Mouse (Mus musculus) midbrain, embryonic 11.5 days (tissue): Measurements from ENCODE around the gene 2010003K11Rik. TPM values are rescaled to one million over a fixed set of nuclear protein-coding genes. Genes with fewer than 3 reads are reported as not detected.
A peak's percentile ranks its signal among the peaks of the same experiment; 100 is the strongest.

Experiments used
- ATAC-seq: fragments of 200-750 bp; cut with Nextera tagmentation; 2 replicates; pipeline ENCODE4 v1.8.0; 2017; ENCODE audit warnings: moderate TSS enrichment, moderate library complexity; ENCODE audit not compliant: low FRiP score
- DNase-seq: peaks from one replicate; pipeline ENCODE4 v3.0.0; 2015; ENCODE audit warnings: low spot score; ENCODE audit errors: missing footprints
- H3K27ac ChIP-seq: fragments of 300-500 bp; sonication (generic); 2 replicates; pipeline ENCODE4 v1.5.1; 2014; ENCODE audit warnings: low read depth, low read length
- H3K27me3 ChIP-seq: fragments of 300-500 bp; sonication (generic); 2 replicates; pipeline ENCODE4 v1.6.1; 2014; ENCODE audit warnings: mild to moderate bottlenecking, low read length, moderate library complexity, mixed read lengths; ENCODE audit not compliant: control insufficient read depth, insufficient read depth
- H3K36me3 ChIP-seq: fragments of 300-500 bp; sonication (generic); 2 replicates; pipeline ENCODE4 v1.6.1; 2014; ENCODE audit warnings: mild to moderate bottlenecking, low read length, moderate library complexity, mixed read lengths; ENCODE audit not compliant: control insufficient read depth, insufficient read depth
- H3K4me1 ChIP-seq: fragments of 300-500 bp; sonication (generic); 2 replicates; pipeline ENCODE4 v1.6.1; 2014; ENCODE audit warnings: low read length; ENCODE audit not compliant: control insufficient read depth, insufficient read depth
- H3K4me2 ChIP-seq: fragments of 300-500 bp; sonication (generic); 2 replicates; pipeline ENCODE4 v1.6.1; 2014; ENCODE audit warnings: mild to moderate bottlenecking, moderate library complexity
- H3K4me3 ChIP-seq: fragments of 300-500 bp; sonication (generic); 2 replicates; pipeline ENCODE4 v1.5.1; 2014; ENCODE audit warnings: low read depth, low read length
- H3K9ac ChIP-seq: fragments of 300-500 bp; sonication (generic); 2 replicates; pipeline ENCODE4 v1.6.1; 2014; ENCODE audit warnings: low read length
- H3K9me3 ChIP-seq: fragments of 300-500 bp; sonication (generic); 2 replicates; pipeline ENCODE4 v1.6.1; 2016; ENCODE audit warnings: low read length; ENCODE audit not compliant: control insufficient read depth
- WGBS: fragments of 180-500 bp; shearing (Covaris S2); extraction: QIAGEN DNeasy Blood & Tissue Kit; methylation state at CpG from one replicate; pipeline ENCODE4 v1.1.7; 2014; 5-methylcytosine and 5-hydroxymethylcytosine counted together
- polyA plus RNA-seq: library from polyadenylated mRNA; unstranded; fragments of >200 nt; fragmentation: Nextera tagmentation; extraction: Ambion mirVana; gene quantifications from 2 replicates; pipeline ENCODE4 v1.2.1, GENCODE M21; 2014

Gene 2010003K11Rik
- polyA plus RNA-seq, 1 experiment from 2014 or later: not detected

DNA sequence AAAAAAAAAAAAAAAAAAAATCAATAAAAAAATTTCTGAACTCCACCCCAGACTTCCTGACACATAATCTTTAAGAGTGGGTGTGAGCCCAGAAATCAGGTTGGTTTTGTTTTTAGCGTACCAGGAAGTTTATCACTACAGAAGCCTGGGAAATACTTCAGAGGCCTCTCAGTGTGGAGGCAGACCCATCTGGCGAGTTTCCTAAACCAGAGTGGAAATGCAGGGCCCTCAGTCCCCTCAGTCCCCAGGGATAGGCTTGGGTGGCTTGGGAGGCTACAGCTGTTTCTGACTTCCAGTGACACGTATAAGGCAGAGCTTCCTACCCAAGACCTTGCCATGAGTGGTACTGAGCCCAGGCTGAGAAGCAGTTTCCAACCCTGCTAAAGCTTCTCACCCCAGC is 9.4 kb upstream of the 2010003K11Rik start:
- ATAC-seq (no peak), DNase-seq (no peak)
- Histone ChIP-seq H3K9ac (no peak overlapping the region), H3K4me2 (no peak overlapping the region), H3K4me1 (peaks cover 4% of the 10 kb centered on the region; the same call in 1 of the 2 replicates), H3K9me3 (no peaks in the 10 kb centered on the region), H3K27ac (no peak overlapping the region), H3K36me3 (no peaks in the 10 kb centered on the region), H3K27me3 (no peaks in the 10 kb centered on the region), H3K4me3 (no peak overlapping the region)
- 82% methylated on average over 3 of the region's 3 CpGs for WGBS

DNA sequence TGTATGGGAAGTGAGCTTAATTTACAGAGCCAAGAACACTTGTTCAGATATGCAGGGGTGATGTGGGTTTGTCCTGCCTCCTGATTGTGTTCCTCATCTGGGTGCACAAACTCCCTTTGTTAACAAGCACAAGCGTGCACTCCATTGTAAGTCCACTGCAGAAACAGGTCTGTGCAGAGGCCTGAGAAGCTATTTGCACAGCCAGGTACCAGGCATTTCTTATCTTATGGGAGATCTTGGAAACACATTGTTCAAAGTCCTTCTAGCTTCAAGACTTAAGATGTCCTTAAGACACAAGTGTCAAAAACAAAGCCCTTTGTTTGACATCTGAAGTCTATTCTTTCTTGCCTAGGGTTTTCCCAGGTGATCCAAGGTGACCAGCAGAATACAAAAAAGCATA is 6.4 kb upstream of the 2010003K11Rik start:
- no peak for DNase-seq
- WGBS: 100% methylated on average over 1 of the region's 1 CpGs
- Histone ChIP-seq H3K36me3 (no peaks in the 10 kb centered on the region), H3K9ac (no peak overlapping the region), H3K9me3 (no peaks in the 10 kb centered on the region), H3K27ac (no peak overlapping the region), H3K4me3 (no peak overlapping the region), H3K4me2 (no peak overlapping the region), H3K27me3 (no peaks in the 10 kb centered on the region), H3K4me1 (no peaks in the 10 kb centered on the region)
- ATAC-seq: no peak

DNA sequence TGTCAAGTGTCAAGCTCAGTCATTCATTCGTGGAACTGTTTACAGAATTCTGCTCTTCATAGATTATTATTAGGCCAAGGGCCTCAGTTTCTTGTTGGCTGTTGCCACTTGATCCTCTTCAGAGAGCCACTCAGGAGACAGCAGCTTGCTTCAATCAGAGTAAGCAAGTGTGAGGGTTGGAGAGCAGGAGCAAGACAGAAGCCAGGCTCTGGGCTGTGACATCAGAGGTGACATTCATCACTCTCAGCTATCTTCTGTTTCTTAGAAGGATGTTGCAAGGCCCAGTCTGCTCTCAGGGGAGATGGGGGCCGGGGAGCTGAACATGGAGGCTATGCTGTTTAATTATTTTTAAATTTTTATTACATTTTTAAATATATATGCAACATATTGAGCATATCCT is 4.3 kb upstream of the 2010003K11Rik start:
- no peaks in the 10 kb centered on the region for H3K27me3 ChIP-seq
- H3K4me1 ChIP-seq: no peaks in the 10 kb centered on the region
- no peak overlapping the region for H3K4me2 ChIP-seq
- DNase-seq (no peak), ATAC-seq (no peak)
- WGBS: 64% methylated on average over 2 of the region's 2 CpGs
- no peak overlapping the region for H3K27ac ChIP-seq
- no peaks in the 10 kb centered on the region for H3K9me3 ChIP-seq
- H3K9ac ChIP-seq: no peak overlapping the region
- H3K4me3 ChIP-seq: no peak overlapping the region
- no peaks in the 10 kb centered on the region for H3K36me3 ChIP-seq

DNA sequence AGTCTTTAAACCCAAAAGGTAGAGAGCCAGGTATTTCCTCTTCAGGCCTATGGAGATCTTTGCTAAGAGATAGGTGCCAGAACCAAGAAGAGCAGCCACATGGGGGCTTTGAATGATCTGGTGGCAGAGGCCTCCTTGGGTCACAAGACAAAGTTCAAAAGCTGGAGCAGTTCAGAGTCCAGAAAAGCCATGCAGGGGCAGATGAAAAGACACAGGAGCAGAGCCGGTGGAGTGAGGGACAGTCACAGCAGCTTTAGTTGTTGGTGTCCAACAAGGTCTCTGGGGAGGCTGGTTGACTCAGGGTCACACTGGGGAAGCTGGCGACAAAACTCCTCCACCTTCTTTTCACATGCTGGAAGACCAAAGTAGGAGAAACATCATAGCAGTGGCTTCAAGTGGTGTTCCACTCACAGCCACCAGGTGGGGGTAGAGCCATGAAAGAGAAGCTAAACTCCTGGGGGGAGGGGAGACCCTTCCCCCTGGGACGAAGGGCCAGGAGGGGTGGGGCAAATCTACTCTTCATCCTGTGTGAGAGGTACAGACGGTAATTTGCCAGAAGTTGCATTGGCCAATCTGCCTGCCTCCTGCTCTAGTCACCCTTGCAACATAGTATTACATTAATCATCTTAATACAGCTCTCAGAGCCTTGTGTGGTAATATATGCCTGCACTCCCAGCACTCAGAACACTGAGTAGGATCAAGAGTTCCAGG is 965 bp downstream of the 2010003K11Rik start:
- Histone ChIP-seq H3K4me2 (peak overlapping the region; percentile 7; the same call in 1 of the 2 replicates), H3K9ac (no peak overlapping the region), H3K27me3 (no peaks in the 10 kb centered on the region), H3K4me1 (no peaks in the 10 kb centered on the region), H3K9me3 (no peaks in the 10 kb centered on the region), H3K27ac (no peak overlapping the region), H3K36me3 (no peaks in the 10 kb centered on the region), H3K4me3 (no peak overlapping the region)
- DNase-seq (peak; percentile 98), ATAC-seq (peak; percentile 57)
- WGBS: 0% methylated on average over 4 of the region's 4 CpGs

DNA sequence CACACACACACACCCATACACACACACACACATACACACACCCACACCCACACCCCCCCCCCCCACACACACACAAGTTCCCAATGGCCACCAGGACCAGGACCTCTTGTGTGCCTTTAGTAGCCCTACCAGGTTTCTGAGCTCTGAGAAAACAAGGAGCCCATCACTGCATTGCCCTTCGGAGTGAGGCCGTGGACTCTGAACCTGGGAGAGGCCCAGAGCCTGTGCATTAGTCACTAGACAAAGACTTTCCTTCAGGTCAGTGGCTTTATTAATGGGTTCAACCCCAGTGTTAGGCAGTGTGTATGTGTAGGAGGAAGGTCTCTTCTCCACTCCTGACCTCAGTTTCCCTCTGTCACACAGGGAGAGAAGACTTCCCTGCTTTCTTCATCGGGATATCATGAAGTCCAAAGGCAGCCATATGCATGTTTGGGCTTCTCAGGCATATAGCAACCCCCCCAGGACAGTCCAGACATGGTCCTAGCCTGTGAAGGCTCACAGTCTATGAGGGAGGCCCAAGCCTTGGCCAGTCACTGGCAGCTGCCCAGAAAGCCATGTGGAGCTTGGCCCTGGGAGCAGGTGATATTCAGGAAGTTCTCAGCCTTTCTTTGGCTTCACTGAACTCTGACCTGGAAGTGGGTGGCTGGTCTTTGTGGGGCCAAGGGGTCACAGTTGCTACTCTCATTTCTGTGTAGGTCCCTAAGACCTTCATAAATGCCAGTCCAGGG is 1.7 kb downstream of the 2010003K11Rik start:
- H3K9me3 ChIP-seq: no peaks in the 10 kb centered on the region
- H3K9ac ChIP-seq: no peak overlapping the region
- no peaks in the 10 kb centered on the region for H3K27me3 ChIP-seq
- DNase-seq (peak; percentile 80), ATAC-seq (no peak)
- H3K4me1 ChIP-seq: no peaks in the 10 kb centered on the region
- H3K36me3 ChIP-seq: no peaks in the 10 kb centered on the region
- no peak overlapping the region for H3K4me3 ChIP-seq
- no peak overlapping the region for H3K27ac ChIP-seq
- WGBS: 90% methylated on average over 3 of the region's 3 CpGs
- H3K4me2 ChIP-seq: no peak overlapping the region

DNA sequence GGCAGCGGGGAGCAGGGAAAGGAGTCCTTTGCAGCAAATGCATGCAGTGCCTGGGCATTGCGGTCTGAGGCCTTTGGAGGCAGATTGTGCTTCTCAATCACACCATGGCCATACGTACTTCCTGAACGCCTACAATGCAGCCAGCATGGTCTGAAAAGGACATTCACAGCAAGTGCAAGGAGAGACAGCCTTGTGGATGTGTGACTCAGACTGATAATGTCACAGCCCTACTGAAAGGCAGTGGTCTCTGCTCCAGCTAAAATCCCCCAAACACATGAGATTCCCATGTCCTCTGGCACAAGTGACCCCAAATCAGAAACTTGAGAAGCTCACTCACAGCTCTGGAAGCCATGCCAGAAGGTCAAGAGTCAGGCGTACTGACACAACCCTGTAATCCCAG is 2.6 kb downstream of the 2010003K11Rik start:
- Histone ChIP-seq H3K4me3 (no peak overlapping the region), H3K9ac (no peak overlapping the region), H3K27ac (no peak overlapping the region), H3K9me3 (no peaks in the 10 kb centered on the region), H3K4me1 (no peaks in the 10 kb centered on the region), H3K4me2 (no peak overlapping the region), H3K27me3 (no peaks in the 10 kb centered on the region), H3K36me3 (no peaks in the 10 kb centered on the region)
- WGBS: 86% methylated on average over 5 of the region's 5 CpGs
- no peak for ATAC-seq
- no peak for DNase-seq

DNA sequence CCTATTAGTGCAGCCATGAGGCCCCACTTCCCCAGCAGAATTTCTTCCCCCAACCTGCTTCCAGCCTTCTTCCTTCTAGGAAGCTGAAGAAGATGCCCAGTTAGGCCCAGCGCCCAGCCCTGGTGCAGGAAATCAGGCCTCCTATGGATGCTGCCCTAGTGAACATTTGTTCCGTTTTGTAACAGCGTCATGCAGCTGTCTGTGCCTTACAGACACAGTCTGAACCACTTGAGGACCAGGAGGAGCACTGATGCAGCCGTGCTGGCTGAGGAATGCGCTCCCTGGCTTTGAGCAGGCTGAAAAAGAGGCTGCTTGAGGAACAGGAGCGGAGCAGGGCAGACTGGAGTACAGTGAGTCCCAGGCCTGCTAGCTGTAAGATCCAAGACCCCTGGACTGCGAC is 3.7 kb downstream of the 2010003K11Rik start:
- Histone ChIP-seq H3K27ac (no peak overlapping the region), H3K9me3 (no peaks in the 10 kb centered on the region), H3K4me3 (no peak overlapping the region), H3K36me3 (no peaks in the 10 kb centered on the region), H3K4me2 (no peak overlapping the region), H3K9ac (no peak overlapping the region), H3K27me3 (no peaks in the 10 kb centered on the region), H3K4me1 (no peaks in the 10 kb centered on the region)
- 77% methylated on average over 7 of the region's 7 CpGs for WGBS
- ATAC-seq (no peak), DNase-seq (no peak)

DNA sequence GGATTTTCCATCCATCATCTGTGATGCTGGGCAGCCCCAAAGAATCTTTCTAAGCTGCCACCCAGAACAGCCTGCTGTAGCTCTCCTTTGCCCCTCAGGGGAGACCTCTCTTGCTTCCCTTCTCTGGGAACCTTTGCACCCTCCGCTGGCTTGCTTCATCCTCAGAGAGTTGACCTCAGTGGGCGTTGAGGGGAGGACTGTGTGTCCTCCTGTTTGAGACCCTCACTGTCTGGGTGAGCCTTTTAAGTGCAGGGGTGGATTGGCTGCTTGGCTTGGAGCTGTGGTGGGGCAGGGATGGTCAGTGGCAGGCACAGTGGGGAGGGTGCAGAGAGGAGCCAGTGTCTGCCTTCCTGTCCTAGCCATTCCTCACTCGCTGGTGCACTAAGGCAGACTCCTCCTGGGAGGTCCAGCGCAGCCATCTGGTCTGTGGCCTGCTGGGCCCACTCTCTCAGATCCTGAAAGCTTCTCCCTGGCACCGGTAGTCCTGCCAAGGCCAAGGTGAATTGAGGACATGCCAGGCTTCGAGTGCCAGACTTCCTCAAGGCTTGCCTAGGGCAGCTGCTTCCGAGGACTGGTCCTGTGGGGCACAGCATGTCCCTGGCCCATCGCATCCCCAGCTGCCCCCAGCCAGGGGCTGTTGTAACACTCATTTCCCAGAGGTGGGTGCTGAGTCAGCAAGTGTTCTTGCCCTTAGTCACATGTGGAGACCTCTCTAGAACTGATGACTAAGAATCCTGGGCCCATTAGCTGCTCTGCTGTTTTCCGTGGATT is 5.7 kb downstream of the 2010003K11Rik start:
- Histone ChIP-seq H3K9me3 (no peaks in the 10 kb centered on the region), H3K4me1 (no peaks in the 10 kb centered on the region), H3K27ac (no peak overlapping the region), H3K4me2 (no peak overlapping the region), H3K9ac (no peak overlapping the region), H3K36me3 (no peaks in the 10 kb centered on the region), H3K4me3 (no peak overlapping the region), H3K27me3 (no peaks in the 10 kb centered on the region)
- DNase-seq (no peak), ATAC-seq (no peak)
- 59% methylated on average over 9 of the region's 9 CpGs for WGBS
